Mouse (Mus musculus): ENCODE data around the gene Olig3.

DNA sequence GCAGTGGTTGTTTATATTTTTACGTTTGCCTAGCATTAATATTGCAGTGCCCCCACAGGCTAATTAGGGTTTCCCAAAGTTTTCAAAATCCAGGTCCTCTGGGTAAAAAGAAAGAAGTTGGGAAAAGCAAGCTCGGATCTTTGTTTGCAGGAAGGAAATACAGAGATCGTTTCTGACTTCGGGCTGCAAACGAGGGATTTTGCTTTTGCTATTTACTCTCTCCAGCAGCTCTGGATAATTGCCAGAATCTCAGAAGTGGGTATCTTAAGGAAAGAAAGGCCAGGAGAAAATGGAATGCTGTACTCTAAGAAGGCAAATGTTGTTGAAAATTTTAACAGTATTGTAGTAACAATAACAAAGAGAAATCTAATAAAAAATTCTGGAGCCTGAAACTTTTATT lies 45.9 kb upstream of the Olig3 start:
- no peak for TF ChIP-seq GABPA (IDR thresholded peaks at IDR 0.05; ENCODE audit: low read depth, low read length)
- no peak for TF ChIP-seq MEF2A (IDR thresholded peaks at IDR 0.05; ENCODE audit: extremely low read depth, insufficient replicate concordance, low read depth, low read length, poor library complexity, severe bottlenecking)
- TF ChIP-seq CTCF (IDR thresholded peaks at IDR 0.05 in 2 of 3, conservative IDR thresholded peaks at IDR 0.05 in 1 of 3; ENCODE audit: control insufficient read depth in 1 of 3, insufficient read depth in 1 of 3, low read depth in 2 of 3, low read length in 3 of 3, poor library complexity in 1 of 3, severe bottlenecking in 1 of 3), result no peak
- no peak for TF ChIP-seq ZKSCAN1 (IDR thresholded peaks at IDR 0.05; ENCODE audit: low read depth, low read length)
- TF ChIP-seq E2F4 (IDR thresholded peaks at IDR 0.05; ENCODE audit: borderline replicate concordance, low read depth, low read length), result no peak
- TF ChIP-seq MAFK (IDR thresholded peaks at IDR 0.05; ENCODE audit: borderline replicate concordance, low read depth, low read length), result no peak
- no peak for TF ChIP-seq EP300 (IDR thresholded peaks at IDR 0.05; ENCODE audit: low read depth in 1 of 2, low read length in 2 of 2)
- TF ChIP-seq SIN3A (IDR thresholded peaks at IDR 0.05; ENCODE audit: low read length), result no peak
- no peak for TF ChIP-seq MYB (IDR thresholded peaks at IDR 0.05; ENCODE audit: low read depth, low read length)
- no peak for TF ChIP-seq JUND (IDR thresholded peaks at IDR 0.05; ENCODE audit: low read depth, low read length)

Measured in MEL (cell line).